Mouse (Mus musculus): ENCODE data around the gene Tuba3b. TPM values are rescaled to one million over a fixed set of nuclear protein-coding genes. Genes with fewer than 3 reads are reported as not detected.

Gene Tuba3b
- total and polyA plus RNA-seq, 3 experiments: not detected

DNA sequence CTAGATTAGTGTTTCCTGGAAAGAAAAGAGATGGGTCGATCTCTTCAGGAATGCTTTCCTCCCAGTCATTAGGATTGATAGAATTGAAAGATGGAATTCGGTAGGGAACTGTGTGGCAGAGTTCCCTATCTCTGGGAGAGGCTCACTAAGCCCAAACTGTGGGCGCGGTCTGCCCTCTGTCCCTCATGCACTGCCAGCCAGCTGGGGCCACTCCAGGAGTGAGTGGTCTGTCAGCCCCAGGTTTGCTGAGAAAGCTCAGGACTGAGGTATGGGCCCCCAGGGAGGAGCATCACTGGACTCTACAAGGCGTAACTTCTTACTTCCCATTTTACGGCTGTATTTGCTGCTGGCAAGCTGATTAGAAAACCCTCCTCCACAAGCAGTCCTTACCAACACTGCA, 23.5 kb upstream of the Tuba3b start:
- DNase-seq (ENCODE audit: extremely low read depth): peak; percentile 39
- Histone ChIP-seq H3K9me3 (replicated peaks; ENCODE audit: low read length) (no peaks in the 10 kb centered on the region), H3K9ac (ENCODE audit: insufficient read depth, low read depth) (no peak overlapping the region), H3K36me3 (replicated peaks in 1 of 2; ENCODE audit: control insufficient read depth in 1 of 2, insufficient read depth in 1 of 2, low read length in 1 of 2) (no peaks in the 10 kb centered on the region), H3K27ac (ENCODE audit: insufficient read depth, low read depth) (no peak overlapping the region), H3K79me2 (replicated peaks; ENCODE audit: control insufficient read depth, extremely low read depth, insufficient read depth, poor library complexity, severe bottlenecking) (no peaks in the 10 kb centered on the region), H3K4me1 (ENCODE audit: control insufficient read depth in 1 of 2, insufficient read depth in 2 of 2) (peaks cover 0 to 10% of the 10 kb centered on the region in 2 experiments; a peak in 3 of 4 replicates), H3K4me2 (ENCODE audit: insufficient read depth, low read depth, poor library complexity, severe bottlenecking) (no peak overlapping the region), H3K27me3 (replicated peaks) (no peaks in the 10 kb centered on the region), H3K4me3 (replicated peaks in 1 of 3; ENCODE audit: low read depth in 2 of 3, low read length in 2 of 3, poor library complexity in 1 of 3) (no peak overlapping the region)
- TF ChIP-seq CHD2 (IDR thresholded peaks at IDR 0.05; ENCODE audit: low read length): no peak
- no peak for TF ChIP-seq KAT2A (IDR thresholded peaks at IDR 0.05; ENCODE audit: insufficient replicate concordance, low read length)
- no peak for TF ChIP-seq MYC (IDR thresholded peaks at IDR 0.05; ENCODE audit: low read depth, low read length)
- TF ChIP-seq ZC3H11A (IDR thresholded peaks at IDR 0.05; ENCODE audit: low read depth, low read length): no peak
- no peak for TF ChIP-seq ZKSCAN1 (IDR thresholded peaks at IDR 0.05; ENCODE audit: borderline replicate concordance, low read depth, low read length)
- TF ChIP-seq EP300 (IDR thresholded peaks at IDR 0.05; ENCODE audit: low read length): no peak
- no peak for TF ChIP-seq MAZ (IDR thresholded peaks at IDR 0.05; ENCODE audit: low read depth, low read length)
- no peak for TF ChIP-seq BHLHE40 (IDR thresholded peaks at IDR 0.05; ENCODE audit: low read depth, low read length)
- TF ChIP-seq MEF2A (IDR thresholded peaks at IDR 0.05; ENCODE audit: borderline replicate concordance, low read depth, low read length): no peak
- no peak for TF ChIP-seq JUN (IDR thresholded peaks at IDR 0.05; ENCODE audit: insufficient read depth, low read depth, low read length)
- no peak for TF ChIP-seq MAX (IDR thresholded peaks at IDR 0.05; ENCODE audit: low read length)
- TF ChIP-seq IRF4 (IDR thresholded peaks at IDR 0.05; ENCODE audit: low read depth, low read length): no peak
- TF ChIP-seq SMC3 (IDR thresholded peaks at IDR 0.05; ENCODE audit: low read depth, low read length): no peak
- no peak for TF ChIP-seq NRF1 (IDR thresholded peaks at IDR 0.05; ENCODE audit: low read depth, low read length)
- no peak for TF ChIP-seq TCF12 (IDR thresholded peaks at IDR 0.05; ENCODE audit: low read depth, low read length)
- no peak for TF ChIP-seq PAX5 (IDR thresholded peaks at IDR 0.05; ENCODE audit: low read length)
- no peak for TF ChIP-seq ZMIZ1 (IDR thresholded peaks at IDR 0.05; ENCODE audit: low read depth, low read length)
- no peak for TF ChIP-seq MAFK (IDR thresholded peaks at IDR 0.05; ENCODE audit: insufficient replicate concordance, low read length)
- in situ Hi-C loops (cut with MboI; ENCODE audit: low pct_ligation_motif_present, low pct_unique_long_range_greater_than_20kb, low sequenced_read_pairs) (no loop called here), dilution Hi-C loops (cut with MboI; ENCODE audit: extremely low pct_ligation_motif_present, extremely low pct_unique_long_range_greater_than_20kb, low sequenced_read_pairs) (no loop called here)

DNA sequence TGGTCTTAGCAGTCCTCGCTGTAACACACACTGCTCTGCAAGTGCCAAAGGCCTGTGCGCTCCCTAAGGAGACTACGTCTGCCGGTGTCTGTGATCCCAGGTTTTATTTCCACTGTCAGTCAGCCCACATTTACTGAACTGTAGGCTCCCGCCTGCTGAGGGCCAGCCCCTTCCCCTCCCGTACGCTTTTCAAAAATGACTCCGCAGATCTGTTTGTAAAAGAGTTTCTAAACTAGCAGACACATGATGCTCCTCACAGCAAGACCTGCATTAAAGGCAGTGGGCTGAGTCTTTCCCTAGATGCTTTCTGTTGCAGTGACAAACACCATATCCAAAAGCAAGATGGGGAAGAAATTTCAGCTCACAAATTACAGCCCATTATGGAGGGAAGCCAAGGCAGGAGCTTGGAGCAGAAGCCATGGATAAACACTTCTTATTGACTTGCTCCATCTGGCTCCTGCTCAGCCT, 23.0 kb upstream of the Tuba3b start:
- H3K79me2 ChIP-seq (replicated peaks; ENCODE audit: control insufficient read depth, extremely low read depth, insufficient read depth, poor library complexity, severe bottlenecking): no peaks in the 10 kb centered on the region
- no peaks in the 10 kb centered on the region for H3K9me3 ChIP-seq (replicated peaks; ENCODE audit: low read length)
- no peaks in the 10 kb centered on the region for H3K36me3 ChIP-seq (replicated peaks in 1 of 2; ENCODE audit: control insufficient read depth in 1 of 2, insufficient read depth in 1 of 2, low read length in 1 of 2)
- dilution Hi-C loops (cut with MboI; ENCODE audit: extremely low pct_ligation_motif_present, extremely low pct_unique_long_range_greater_than_20kb, low sequenced_read_pairs): no loop called here
- no peak overlapping the region for H3K4me2 ChIP-seq (ENCODE audit: insufficient read depth, low read depth, poor library complexity, severe bottlenecking)
- no peak overlapping the region for H3K27ac ChIP-seq (ENCODE audit: insufficient read depth, low read depth)
- no peaks in the 10 kb centered on the region for H3K27me3 ChIP-seq (replicated peaks)
- no peak overlapping the region for H3K4me3 ChIP-seq (replicated peaks in 1 of 3; ENCODE audit: low read depth in 2 of 3, low read length in 2 of 3, poor library complexity in 1 of 3)
- no peak overlapping the region for H3K9ac ChIP-seq (ENCODE audit: insufficient read depth, low read depth)
- DNase-seq (ENCODE audit: extremely low read depth): no peak
- in situ Hi-C loops (cut with MboI; ENCODE audit: low pct_ligation_motif_present, low pct_unique_long_range_greater_than_20kb, low sequenced_read_pairs): no loop called here
- peaks cover 0 to 10% of the 10 kb centered on the region in 2 experiments; a peak in 3 of 4 replicates for H3K4me1 ChIP-seq (ENCODE audit: control insufficient read depth in 1 of 2, insufficient read depth in 2 of 2)
- TF ChIP-seq HCFC1 (IDR thresholded peaks at IDR 0.05; ENCODE audit: low read depth, low read length): no peak
- TF ChIP-seq BHLHE40 (IDR thresholded peaks at IDR 0.05; ENCODE audit: low read depth, low read length): no peak
- TF ChIP-seq ETS1 (conservative IDR thresholded peaks at IDR 0.05; ENCODE audit: low read depth, low read length): no peak
- no peak for TF ChIP-seq UBTF (IDR thresholded peaks at IDR 0.05; ENCODE audit: low read depth, low read length)
- no peak for TF ChIP-seq CHD1 (IDR thresholded peaks at IDR 0.05; ENCODE audit: low read depth, low read length)
- no peak for TF ChIP-seq ZMIZ1 (IDR thresholded peaks at IDR 0.05; ENCODE audit: low read depth, low read length)
- TF ChIP-seq USF1 (IDR thresholded peaks at IDR 0.05; ENCODE audit: low read depth, low read length): no peak
- no peak for TF ChIP-seq TBP (conservative IDR thresholded peaks at IDR 0.05; ENCODE audit: low read depth, low read length)
- TF ChIP-seq E2F4 (IDR thresholded peaks at IDR 0.05; ENCODE audit: insufficient replicate concordance, low read depth, low read length): no peak
- no peak for TF ChIP-seq RAD21 (IDR thresholded peaks at IDR 0.05; ENCODE audit: low read depth, low read length)
- TF ChIP-seq TCF12 (IDR thresholded peaks at IDR 0.05; ENCODE audit: low read depth, low read length): no peak
- no peak for TF ChIP-seq POLR2AphosphoS2 (IDR thresholded peaks at IDR 0.05; ENCODE audit: low read depth, low read length)
- TF ChIP-seq JUN (IDR thresholded peaks at IDR 0.05; ENCODE audit: insufficient read depth, low read depth, low read length): no peak
- TF ChIP-seq MYC (IDR thresholded peaks at IDR 0.05; ENCODE audit: low read depth, low read length): no peak
- TF ChIP-seq ZKSCAN1 (IDR thresholded peaks at IDR 0.05; ENCODE audit: borderline replicate concordance, low read depth, low read length): no peak
- TF ChIP-seq GABPA (IDR thresholded peaks at IDR 0.05; ENCODE audit: insufficient replicate concordance, low read depth, low read length): no peak
- TF ChIP-seq MAZ (IDR thresholded peaks at IDR 0.05; ENCODE audit: low read depth, low read length): no peak
